Mouse (Mus musculus) left cerebral cortex, adult 9 months (tissue): ENCODE data around the gene Tmem171.

Experiments used
- DNase-seq, 2 experiments: peaks; one replicate each; pipeline ENCODE4 v3.0.0; 2022; ENCODE audit warnings: low spot score in 2 of 2

The Tmem171 gene

DNA sequence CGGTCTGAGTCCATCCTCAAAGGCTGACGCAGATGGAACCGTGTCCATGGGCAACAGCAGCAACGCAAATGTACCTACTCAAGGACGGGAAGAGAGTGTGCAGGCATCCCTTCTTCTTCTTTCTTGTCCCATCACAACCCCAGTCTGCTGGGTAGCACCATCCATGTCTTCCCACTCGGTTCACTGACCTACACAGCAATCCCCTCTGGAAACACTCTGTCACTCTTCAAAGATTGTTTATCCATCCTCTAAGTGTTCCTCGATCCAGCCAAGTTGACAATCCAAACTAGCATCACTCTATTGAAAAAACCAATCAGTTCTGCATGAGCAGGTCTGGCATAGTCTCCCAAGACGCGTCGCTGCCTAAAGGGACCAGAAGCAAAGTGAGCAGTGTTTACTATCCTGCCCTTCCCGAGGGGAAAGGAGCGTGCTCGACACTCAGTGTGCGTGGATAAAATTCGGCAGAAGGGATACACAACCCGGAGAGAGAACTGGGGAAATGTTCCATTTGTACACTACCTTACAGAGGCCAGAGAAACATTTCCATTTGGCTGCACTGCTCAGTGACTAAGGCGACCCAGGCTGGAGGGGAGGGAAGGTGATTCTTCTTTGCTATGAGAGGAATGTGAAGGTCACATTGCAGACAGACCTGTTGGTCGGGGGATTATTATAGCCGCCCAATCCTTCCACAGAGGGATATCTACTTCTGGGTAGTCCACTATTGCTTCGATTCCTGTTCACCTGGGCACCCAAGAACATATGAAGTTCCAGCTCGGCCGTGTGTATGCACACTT is 46.7 kb downstream of the Tmem171 start:
- DNase-seq: no peak

- DNase-seq: no peak
Observed at GRCm38 (mm10) chr13:98638507-98639166, 56.0 kb downstream of the Tmem171 start.

GRCm38 (mm10) chr13:98637145-98637544 is 57.5 kb downstream of the Tmem171 start, which contains the start of gene Tmem174:
TSS of gene Tmem174 (minus strand) at chr13:98637410.
- no peak for DNase-seq

GRCm38 (mm10) chr13:98636571-98636970 is 58.1 kb downstream of the Tmem171 start:
- no peak for DNase-seq
